Mouse (Mus musculus) limb, embryonic 12.5 days (tissue): ENCODE measurements around the gene Ap1s2. TPM values are rescaled to one million over a fixed set of nuclear protein-coding genes. Genes with fewer than 3 reads are reported as not detected.
A peak's percentile ranks its signal among the peaks of the same experiment; 100 is the strongest.

Source experiments
- ATAC-seq: fragments of 200-750 bp; cut with Nextera tagmentation; 2 replicates; pipeline ENCODE4 v1.8.0; 2017; ENCODE audit warnings: low read depth, moderate TSS enrichment; ENCODE audit not compliant: insufficient number of reproducible peaks, insufficient read depth, low FRiP score, low TSS enrichment
- H3K27ac ChIP-seq: fragments of 300-500 bp; sonication (generic); 2 replicates; pipeline ENCODE4 v1.5.1; 2016; ENCODE audit warnings: mild to moderate bottlenecking, moderate library complexity
- H3K27me3 ChIP-seq: fragments of 300-500 bp; sonication (generic); 2 replicates; pipeline ENCODE4 v1.6.1; 2016; ENCODE audit warnings: mild to moderate bottlenecking, moderate library complexity
- H3K36me3 ChIP-seq: fragments of 300-500 bp; sonication (generic); 2 replicates; pipeline ENCODE4 v1.6.1; 2016; ENCODE audit warnings: mild to moderate bottlenecking, moderate library complexity
- H3K4me1 ChIP-seq: fragments of 300-500 bp; sonication (generic); replicated peaks from 2 replicates; pipeline ENCODE4 v1.6.1; 2016
- H3K4me2 ChIP-seq: fragments of 300-500 bp; sonication (generic); 2 replicates; pipeline ENCODE4 v1.6.1; 2016; ENCODE audit warnings: mild to moderate bottlenecking, moderate library complexity
- H3K4me3 ChIP-seq: fragments of 300-500 bp; sonication (generic); replicated peaks from 2 replicates; pipeline ENCODE4 v1.5.1; 2016; ENCODE audit warnings: mild to moderate bottlenecking
- H3K9ac ChIP-seq: fragments of 300-500 bp; sonication (generic); replicated peaks from 2 replicates; pipeline ENCODE4 v1.6.1; 2016; ENCODE audit warnings: mild to moderate bottlenecking, moderate library complexity
- H3K9me3 ChIP-seq: fragments of 300-500 bp; sonication (generic); 2 replicates; pipeline ENCODE4 v1.6.1; 2016; ENCODE audit warnings: mild to moderate bottlenecking, moderate library complexity
- WGBS: fragments of 180-500 bp; shearing (Covaris S2); methylation state at CpG from one replicate; pipeline ENCODE4 v1.1.7; 2016; 5-methylcytosine and 5-hydroxymethylcytosine counted together
- polyA plus RNA-seq: library from polyadenylated mRNA; unstranded; fragments of >200 nt; fragmentation: Nextera tagmentation; extraction: Ambion mirVana; gene quantifications from 2 replicates; pipeline ENCODE4 v1.2.1, GENCODE M21; 2016

Ap1s2 gene
- polyA plus RNA-seq, 1 experiment from 2014 or later: 22.5 TPM

DNA sequence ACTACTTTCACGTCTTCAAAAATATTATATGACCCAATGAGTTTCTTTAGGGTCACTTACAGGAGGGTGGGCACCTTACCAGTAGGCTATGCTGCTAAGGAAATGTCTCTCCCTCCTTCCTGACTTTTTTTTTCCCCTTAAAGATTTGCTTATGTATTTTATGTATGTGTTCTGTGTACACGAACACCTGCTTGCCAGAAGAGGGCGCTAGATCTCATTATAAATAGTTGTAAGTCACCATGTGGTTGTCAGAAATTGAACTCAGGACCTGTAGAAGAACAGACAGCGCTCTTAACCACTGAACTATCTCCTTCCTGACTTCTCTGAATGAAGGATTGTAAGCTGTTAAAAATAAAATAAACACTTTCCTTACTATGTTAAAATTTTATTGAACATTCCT lies 72.7 kb downstream of the Ap1s2 start:
- Histone ChIP-seq H3K9ac (no peak overlapping the region), H3K4me2 (no peak overlapping the region), H3K9me3 (no peaks in the 10 kb centered on the region), H3K36me3 (no peaks in the 10 kb centered on the region), H3K27ac (peak overlapping the region; percentile 50; the same call in 1 of the 2 replicates), H3K27me3 (peaks cover 18% of the 10 kb centered on the region), H3K4me1 (no peaks in the 10 kb centered on the region), H3K4me3 (no peak overlapping the region)
- no peak for ATAC-seq
- WGBS: 46% methylated on average over 4 of the region's 4 CpGs

DNA sequence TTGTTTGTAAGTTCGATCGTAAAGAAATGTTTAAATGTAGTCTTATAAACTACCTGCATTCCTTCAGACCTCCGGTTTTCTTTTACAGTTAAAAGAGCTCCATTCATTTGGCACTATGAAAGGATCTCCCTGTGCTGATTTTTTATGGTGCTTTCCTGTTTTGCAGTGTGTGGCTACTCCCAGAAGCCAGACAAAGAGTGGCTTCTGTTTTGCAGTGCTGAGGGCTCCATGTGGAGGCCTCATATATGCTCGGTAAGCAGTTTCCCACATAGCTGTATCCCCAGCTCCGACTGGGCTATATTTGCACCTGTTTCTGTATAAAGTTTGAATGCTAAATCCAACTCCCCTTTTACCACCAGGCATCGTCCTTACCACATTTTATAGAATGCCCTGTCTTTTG lies 73.3 kb downstream of the Ap1s2 start:
- 58% methylated on average over 6 of the region's 6 CpGs for WGBS
- Histone ChIP-seq H3K4me1 (no peaks in the 10 kb centered on the region), H3K36me3 (no peaks in the 10 kb centered on the region), H3K27me3 (peaks cover 18% of the 10 kb centered on the region), H3K9ac (no peak overlapping the region), H3K27ac (peak overlapping the region; percentile 85), H3K4me2 (no peak overlapping the region), H3K4me3 (no peak overlapping the region), H3K9me3 (no peaks in the 10 kb centered on the region)
- peak; percentile 85 for ATAC-seq

Other genes with a start within 250 kb of the Ap1s2 start
- 0.29 and 0.41 TPM in 2 replicates for gene Rnf138rt1, start 147.7 kb upstream of the Ap1s2 start, polyA plus RNA-seq
- 85.8 and 94.1 TPM in 2 replicates for gene Zrsr2, start 49.6 kb downstream of the Ap1s2 start, polyA plus RNA-seq
- gene Car5b, start 119.0 kb downstream of the Ap1s2 start, polyA plus RNA-seq: 0.86 and 1.2 TPM in 2 replicates
- gene Siah1b, start 167.5 kb downstream of the Ap1s2 start, polyA plus RNA-seq: 38.1 and 41.0 TPM in 2 replicates
- not detected in 2 replicates for gene Cltrn, start 179.8 kb downstream of the Ap1s2 start, polyA plus RNA-seq
- 0.12 TPM in 1 of 2 replicates, not detected in the other for gene Ace2, start 230.3 kb downstream of the Ap1s2 start, polyA plus RNA-seq